In genomic region chr17:80943835-80944529, GRCm38 (mm10) we compare ENCODE assay signal across 8 mouse cellular contexts. TPM values are rescaled to one million over a fixed set of nuclear protein-coding genes. Genes with fewer than 3 reads are reported as not detected.
A peak's percentile ranks its signal among the peaks of the same experiment; 100 is the strongest.
DNase-seq lines count a peak whose midpoint lies in the region; ATAC-seq lines count a peak whose summit lies in the region.

No protein-coding gene starts in this region.

- H3K4me2 ChIP-seq in neural tube, embryonic 13.5 days: peak overlapping the region; percentile 85

- H3K4me1 ChIP-seq in neural tube, embryonic 13.5 days (replicated peaks): peaks cover 40% of the 10 kb centered on the region

- no peaks in the 10 kb centered on the region for H3K9me3 ChIP-seq in neural tube, embryonic 13.5 days

- 7% methylated on average over 21 of the region's 26 CpGs for WGBS in neural tube, embryonic 13.5 days

- H3K27ac ChIP-seq in neural tube, embryonic 13.5 days (replicated peaks): peak overlapping the region; percentile 93

- intact Hi-C loops in left cerebral cortex, postnatal 36 days (cut with DNase I): loop anchor here (5.0 kb wide), 2 partner anchors 142 to 217 kb away; partner anchors contain the start of gene Map4k3
- intact Hi-C loops in left cerebral cortex, postnatal 14 days (cut with DNase I): loop anchor here (5.0 to 10.0 kb wide), 2 partner anchors 142 to 169 kb away; no protein-coding TSS in a partner anchor

- H3K36me3 ChIP-seq in neural tube, embryonic 13.5 days: no peaks in the 10 kb centered on the region

- peak overlapping the region; percentile 88 for H3K4me3 ChIP-seq in neural tube, embryonic 13.5 days

- no peaks in the 10 kb centered on the region; the same call in 1 of the 2 replicates for H3K27me3 ChIP-seq in neural tube, embryonic 13.5 days

- peak overlapping the region; percentile 96 for H3K9ac ChIP-seq in neural tube, embryonic 13.5 days

- DNase-seq in left cerebral cortex, postnatal 36 days (ENCODE audit: low spot score in 2 of 2): peak; percentile 42 to 45
- DNase-seq in left cerebral cortex, postnatal 14 days (ENCODE audit: low spot score in 2 of 2): no peak
- peak; percentile 38 to 57 for DNase-seq in cerebellum, postnatal 36 days
- DNase-seq in hindlimb bud, embryonic 11.5 days (ENCODE audit: extremely low spot score, low read depth, low spot score): peak; percentile 10
- DNase-seq in layer of hippocampus, postnatal 25 days (ENCODE audit: extremely low spot score in 1 of 2, low spot score in 1 of 2): no peak
- DNase-seq in frontal cortex, postnatal 10 days (ENCODE audit: low spot score in 2 of 2): no peak

- peak; percentile 19 for ATAC-seq in neural tube, embryonic 13.5 days (ENCODE audit: low read depth)
- no peak for ATAC-seq in megakaryocyte-erythroid progenitor cell, adult 5-6 weeks (replicated peaks; ENCODE audit: low FRiP score, low TSS enrichment, poor library complexity, severe bottlenecking)

RNA-seq across cellular contexts. Expression of gene Tmem178, which starts 0.5 kb away (rescaled TPM):
- 100 to 1,000 TPM; 112 to 136 TPM for total RNA-seq in left cerebral cortex, postnatal 36 days (2021)
- total RNA-seq in left cerebral cortex, postnatal 14 days (2021): 100 to 1,000 TPM in 1 of 2 experiments, 10 to 100 TPM in 1; 97.0 to 106 TPM
- 36.5 and 41.6 TPM in 2 replicates for polyA plus RNA-seq in neural tube, embryonic 13.5 days (2015; fragmentation: Nextera tagmentation; extraction: Ambion mirVana)
- total RNA-seq in layer of hippocampus, postnatal 25 days (2021): 100 to 1,000 TPM; 102 to 109 TPM
- total RNA-seq in megakaryocyte-erythroid progenitor cell, adult 5-6 weeks (2014; fragmentation: Nextera tagmentation): not detected in 2 replicates
- total RNA-seq in megakaryocyte-erythroid progenitor cell, adult 5-6 weeks (2017): not detected in 2 replicates

Comparison
In these comparisons a context has a peak if more than half of its experiments do, and no peak if none do; other contexts are left out.
1. DNase-seq: peak in left cerebral cortex, postnatal 36 days (2 of 2), cerebellum, postnatal 36 days (2 of 2) and hindlimb bud, embryonic 11.5 days (single experiment); none in left cerebral cortex, postnatal 14 days (0 of 2), layer of hippocampus, postnatal 25 days (0 of 2) and frontal cortex, postnatal 10 days (0 of 2).
2. RNA of gene Tmem178, which starts 0.5 kb away (total RNA-seq): 112 to 136 TPM in left cerebral cortex, postnatal 36 days, 102 to 109 TPM in layer of hippocampus, postnatal 25 days and 97.0 to 106 TPM in left cerebral cortex, postnatal 14 days; not detected in megakaryocyte-erythroid progenitor cell, adult 5-6 weeks; every median in the first group is over 10 times any median in the second.